10 mouse cellular contexts compared by ENCODE assay signal in genomic region chr3:28709740-28710139, GRCm38 (mm10). TPM values are rescaled to one million over a fixed set of nuclear protein-coding genes. Genes with fewer than 3 reads are reported as not detected.
DNase-seq lines count a peak whose midpoint lies in the region; TF ChIP-seq lines count a peak whose summit lies in the region.
"Had no signal": no experiment of that assay in that cellular context is flagged by ENCODE, and none has a peak within 500 bp of the region (broad histone marks: within the 10 kb centered on the region; RNA-seq: fewer than 3 reads in every experiment).

No protein-coding gene starts in this region.

- peak; percentile 75 for TF ChIP-seq CTCF in heart, adult 2 months (IDR thresholded peaks at IDR 0.05)

- no peak overlapping the region for H3K4me3 ChIP-seq in heart, adult 2 months
- H3K4me3 ChIP-seq: hindbrain, embryonic 15.5 days; limb, embryonic 15.5 days had no signal

- H3K9ac ChIP-seq in heart, adult 2 months (ENCODE audit: low read depth, low read length), result no peak overlapping the region
- H3K9ac ChIP-seq: hindbrain, embryonic 15.5 days; limb, embryonic 15.5 days had no signal

- no peak for TF ChIP-seq POLR2A in heart, adult 2 months (IDR thresholded peaks at IDR 0.05; ENCODE audit: insufficient read depth, low read depth, low read length)

- no peaks in the 10 kb centered on the region for H3K4me1 ChIP-seq in heart, adult 2 months (ENCODE audit: control insufficient read depth, insufficient read depth, low read length)
- H3K4me1 ChIP-seq: hindbrain, embryonic 15.5 days; limb, embryonic 15.5 days had no signal

- no peak for DNase-seq in heart, adult 2 months
- no peak for DNase-seq in heart, postnatal 36 days
- DNase-seq in 416B (ENCODE audit: low read depth), result peak; percentile 62
- DNase-seq in MEL-GATA-1-ER (ENCODE audit: extremely low read depth, low read depth), result peak; percentile 30
- DNase-seq in large intestine, adult 2 months (ENCODE audit: low read depth, low spot score), result peak; percentile 14
- DNase-seq in left cerebral cortex, postnatal 36 days (ENCODE audit: low spot score in 2 of 2), result no peak
- DNase-seq in right cerebral cortex, adult 18-20 months, result no peak
- no peak for DNase-seq in layer of hippocampus, postnatal 14 days (ENCODE audit: low spot score in 2 of 2)

- no peak overlapping the region for H3K27ac ChIP-seq in heart, adult 2 months
- H3K27ac ChIP-seq: hindbrain, embryonic 15.5 days; limb, embryonic 15.5 days had no signal

- no peak for TF ChIP-seq EP300 in heart, adult 2 months (IDR thresholded peaks at IDR 0.05; ENCODE audit: insufficient read depth, low read depth, low read length)

- no peaks in the 10 kb centered on the region for H3K79me2 ChIP-seq in heart, adult 2 months (replicated peaks; ENCODE audit: control insufficient read depth, insufficient read depth, low read length)

- no peaks in the 10 kb centered on the region for H3K27me3 ChIP-seq in heart, adult 2 months (ENCODE audit: control insufficient read depth, insufficient read depth, low read length)
- H3K27me3 ChIP-seq: hindbrain, embryonic 15.5 days; limb, embryonic 15.5 days had no signal

- intact Hi-C loops in heart, adult 2 months (cut with DNase I), result no loop called here
- intact Hi-C loops in heart, postnatal 36 days (cut with DNase I), result loop anchor here (1.0 kb wide), 1 partner anchor 37 kb away; no protein-coding TSS in a partner anchor
- intact Hi-C loops in left cerebral cortex, postnatal 36 days (cut with DNase I), result no loop called here

- 55% methylated on average over 1 of the region's 1 CpGs for WGBS in heart, adult 2 months
- WGBS in large intestine, adult 2 months, result 78% methylated on average over 1 of the region's 1 CpGs

- no peaks in the 10 kb centered on the region for H3K36me3 ChIP-seq in heart, adult 2 months (ENCODE audit: control insufficient read depth, insufficient read depth, low read length)
- H3K36me3 ChIP-seq: hindbrain, embryonic 15.5 days; limb, embryonic 15.5 days had no signal

RNA-seq across cellular contexts. Expression of gene Slc2a2, which starts 12.0 kb away (rescaled TPM):
- total RNA-seq in heart, adult 2 months (2021), result under 1 TPM in 1 of 2 experiments, not detected in 1; 0.05 TPM
- polyA plus RNA-seq in heart, adult 2 months (2012; rRNA removed), result 0.14 and 0.35 TPM in 2 replicates
- not detected for total RNA-seq in heart, postnatal 36 days (2021)
- polyA plus RNA-seq in large intestine, adult 2 months (2012; rRNA removed), result 2.5 and 45.9 TPM in 2 replicates
- not detected for total RNA-seq in left cerebral cortex, postnatal 36 days (2021)
- total RNA-seq in layer of hippocampus, postnatal 14 days (2021), result not detected

Comparison
In these comparisons a context has a peak if more than half of its experiments do, and no peak if none do; other contexts are left out.
1. DNase-seq: peak in 416B (single experiment), MEL-GATA-1-ER (single experiment) and large intestine, adult 2 months (single experiment); none in heart, adult 2 months (0 of 2), heart, postnatal 36 days (0 of 2), left cerebral cortex, postnatal 36 days (0 of 2), right cerebral cortex, adult 18-20 months (single experiment) and layer of hippocampus, postnatal 14 days (0 of 2).